Mouse (Mus musculus) kidney, embryonic 15.5 days (tissue): ENCODE measurements around the gene Parp14. TPM values are rescaled to one million over a fixed set of nuclear protein-coding genes. Genes with fewer than 3 reads are reported as not detected.

Experiments used
- ATAC-seq: fragments of 200-750 bp; cut with Nextera tagmentation; replicated peaks from 2 replicates; pipeline ENCODE4 v1.8.0; 2017; ENCODE audit warnings: moderate TSS enrichment; ENCODE audit not compliant: low FRiP score
- H3K27ac ChIP-seq: fragments of 300-500 bp; sonication (generic); 2 replicates; pipeline ENCODE4 v1.5.1; 2015; ENCODE audit warnings: mild to moderate bottlenecking, inconsistent platforms
- H3K27me3 ChIP-seq: fragments of 300-500 bp; sonication (generic); 2 replicates; pipeline ENCODE4 v1.6.1; 2015; ENCODE audit warnings: inconsistent platforms
- H3K36me3 ChIP-seq: fragments of 300-500 bp; sonication (generic); 2 replicates; pipeline ENCODE4 v1.6.1; 2015; ENCODE audit warnings: inconsistent platforms
- H3K4me1 ChIP-seq: fragments of 300-500 bp; sonication (generic); 2 replicates; pipeline ENCODE4 v1.6.1; 2015; ENCODE audit warnings: inconsistent platforms
- H3K4me2 ChIP-seq: fragments of 300-500 bp; sonication (generic); 2 replicates; pipeline ENCODE4 v1.6.1; 2015; ENCODE audit warnings: moderate library complexity, mild to moderate bottlenecking, inconsistent platforms
- H3K4me3 ChIP-seq: fragments of 300-500 bp; sonication (generic); replicated peaks from 2 replicates; pipeline ENCODE4 v1.5.1; 2015; ENCODE audit warnings: mild to moderate bottlenecking, inconsistent platforms
- H3K9ac ChIP-seq: fragments of 300-500 bp; sonication (generic); 2 replicates; pipeline ENCODE4 v1.6.1; 2015; ENCODE audit warnings: mild to moderate bottlenecking, inconsistent platforms
- H3K9me3 ChIP-seq: fragments of 300-500 bp; sonication (generic); replicated peaks from 2 replicates; pipeline ENCODE4 v1.6.1; 2016; ENCODE audit warnings: inconsistent platforms
- WGBS: fragments of 180-500 bp; shearing (Covaris S2); methylation state at CpG from one replicate; pipeline ENCODE4 v1.1.7; 2015; ENCODE audit warnings: mixed read lengths; 5-methylcytosine and 5-hydroxymethylcytosine counted together
- polyA plus RNA-seq: library from polyadenylated mRNA; unstranded; fragments of >200 nt; fragmentation: Nextera tagmentation; extraction: Ambion mirVana; gene quantifications from 2 replicates; pipeline ENCODE4 v1.2.1, GENCODE M21; 2015

Parp14 gene
- polyA plus RNA-seq: 1.1 and 1.2 TPM in 2 replicates

GRCm38 (mm10) chr16:35871048-35871851 is at the start of gene Parp14:
Gene Parp14, minus strand, starts transcription at chr16:35871544.
- 2% methylated on average over 36 of the region's 38 CpGs for WGBS
- H3K27ac ChIP-seq: no peak within 1 kb of the TSS
- H3K4me3 ChIP-seq: peak within 1 kb of the TSS; percentile 59

GRCm38 (mm10) chr16:35918721-35919543 is 47.6 kb upstream of the Parp14 start:
- Histone ChIP-seq H3K9ac (no peak overlapping the region), H3K27ac (no peak overlapping the region), H3K36me3 (no peaks in the 10 kb centered on the region), H3K4me3 (no peak overlapping the region), H3K9me3 (no peaks in the 10 kb centered on the region), H3K4me2 (no peak overlapping the region), H3K27me3 (no peaks in the 10 kb centered on the region), H3K4me1 (no peaks in the 10 kb centered on the region)
- 80% methylated on average over 6 of the region's 6 CpGs for WGBS
- no peak for ATAC-seq

More at GRCm38 (mm10) chr16:35871048-35871851, at the start of gene Parp14:
- H3K9ac ChIP-seq: peak within 1 kb of the TSS; percentile 53
- H3K36me3 ChIP-seq: no peaks in the 10 kb centered on the region
- H3K4me1 ChIP-seq: peaks cover 13% of the 10 kb centered on the region
- peak; percentile 69; the same call in 1 of the 2 replicates for ATAC-seq
- H3K9me3 ChIP-seq: no peaks in the 10 kb centered on the region
- H3K27me3 ChIP-seq: peaks cover 38% of the 10 kb centered on the region
- H3K4me2 ChIP-seq: peak within 1 kb of the TSS; percentile 94

- Histone ChIP-seq H3K4me2 (no peak overlapping the region), H3K9ac (no peak overlapping the region), H3K36me3 (no peaks in the 10 kb centered on the region), H3K27ac (no peak overlapping the region), H3K27me3 (no peaks in the 10 kb centered on the region), H3K9me3 (no peaks in the 10 kb centered on the region), H3K4me3 (no peak overlapping the region), H3K4me1 (no peaks in the 10 kb centered on the region)
- 69% methylated on average over 5 of the region's 5 CpGs for WGBS
- no peak for ATAC-seq
These were observed 43.0 kb upstream of the Parp14 start for GRCm38 (mm10) chr16:35914301-35914700.

GRCm38 (mm10) chr16:35913526-35913925 is 42.2 kb upstream of the Parp14 start:
- Histone ChIP-seq H3K9me3 (no peaks in the 10 kb centered on the region), H3K27ac (no peak overlapping the region), H3K36me3 (no peaks in the 10 kb centered on the region), H3K27me3 (no peaks in the 10 kb centered on the region), H3K4me3 (no peak overlapping the region), H3K9ac (no peak overlapping the region), H3K4me2 (no peak overlapping the region), H3K4me1 (no peaks in the 10 kb centered on the region)
- no peak for ATAC-seq
- 70% methylated on average over 1 of the region's 1 CpGs for WGBS

- no peaks in the 10 kb centered on the region for H3K27me3 ChIP-seq
- no peaks in the 10 kb centered on the region for H3K9me3 ChIP-seq
- no peak overlapping the region for H3K4me3 ChIP-seq
- no peaks in the 10 kb centered on the region for H3K36me3 ChIP-seq
- H3K4me2 ChIP-seq: no peak overlapping the region
- no peak overlapping the region for H3K27ac ChIP-seq
- no peak for ATAC-seq
- 62% methylated on average over 3 of the region's 3 CpGs for WGBS
- H3K4me1 ChIP-seq: peaks cover 7% of the 10 kb centered on the region; the same call in 1 of the 2 replicates
- H3K9ac ChIP-seq: no peak overlapping the region
These were observed 40.1 kb upstream of the Parp14 start for GRCm38 (mm10) chr16:35911449-35911848.

GRCm38 (mm10) chr16:35907432-35908201 is 36.3 kb upstream of the Parp14 start:
- Histone ChIP-seq H3K27ac (no peak overlapping the region), H3K9ac (no peak overlapping the region), H3K4me1 (peaks cover 7% of the 10 kb centered on the region; the same call in 1 of the 2 replicates), H3K36me3 (no peaks in the 10 kb centered on the region), H3K4me2 (no peak overlapping the region), H3K9me3 (no peaks in the 10 kb centered on the region), H3K27me3 (no peaks in the 10 kb centered on the region), H3K4me3 (no peak overlapping the region)
- WGBS: 41% methylated on average over 4 of the region's 4 CpGs
- ATAC-seq: peak; percentile 76

- H3K27me3 ChIP-seq: no peaks in the 10 kb centered on the region
- 49% methylated on average over 7 of the region's 7 CpGs for WGBS
- H3K9me3 ChIP-seq: no peaks in the 10 kb centered on the region
- H3K4me1 ChIP-seq: peaks cover 7% of the 10 kb centered on the region; the same call in 1 of the 2 replicates
- no peak; the same call in 1 of the 2 replicates for ATAC-seq
- no peaks in the 10 kb centered on the region for H3K36me3 ChIP-seq
- no peak overlapping the region for H3K27ac ChIP-seq
- no peak overlapping the region for H3K4me2 ChIP-seq
- H3K4me3 ChIP-seq: no peak overlapping the region
- no peak overlapping the region for H3K9ac ChIP-seq
These were observed 35.5 kb upstream of the Parp14 start for GRCm38 (mm10) chr16:35906887-35907286.

- H3K9ac ChIP-seq: no peak overlapping the region
- no peaks in the 10 kb centered on the region for H3K36me3 ChIP-seq
- H3K27me3 ChIP-seq: no peaks in the 10 kb centered on the region
- no peak for ATAC-seq
- no peak overlapping the region for H3K4me2 ChIP-seq
- H3K9me3 ChIP-seq: no peaks in the 10 kb centered on the region
- 68% methylated on average over 6 of the region's 6 CpGs for WGBS
- H3K4me3 ChIP-seq: no peak overlapping the region
- H3K4me1 ChIP-seq: peaks cover 7% of the 10 kb centered on the region; the same call in 1 of the 2 replicates
- H3K27ac ChIP-seq: no peak overlapping the region
These were observed 34.6 kb upstream of the Parp14 start for GRCm38 (mm10) chr16:35905819-35906485.

- no peak for ATAC-seq
These were observed 34.0 kb upstream of the Parp14 start for GRCm38 (mm10) chr16:35905355-35905754.

GRCm38 (mm10) chr16:35904121-35904736 is 32.9 kb upstream of the Parp14 start:
- 66% methylated on average over 4 of the region's 4 CpGs for WGBS

More at GRCm38 (mm10) chr16:35905355-35905754, 34.0 kb upstream of the Parp14 start:
- WGBS: 68% methylated on average over 3 of the region's 3 CpGs
- Histone ChIP-seq H3K4me1 (peaks cover 7% of the 10 kb centered on the region; the same call in 1 of the 2 replicates), H3K9me3 (no peaks in the 10 kb centered on the region), H3K4me3 (no peak overlapping the region), H3K27me3 (no peaks in the 10 kb centered on the region), H3K36me3 (no peaks in the 10 kb centered on the region), H3K4me2 (no peak overlapping the region), H3K27ac (no peak overlapping the region), H3K9ac (no peak overlapping the region)

More at GRCm38 (mm10) chr16:35904121-35904736, 32.9 kb upstream of the Parp14 start:
- Histone ChIP-seq H3K4me3 (no peak overlapping the region), H3K36me3 (no peaks in the 10 kb centered on the region), H3K27ac (no peak overlapping the region), H3K9me3 (no peaks in the 10 kb centered on the region), H3K9ac (no peak overlapping the region), H3K27me3 (no peaks in the 10 kb centered on the region), H3K4me2 (no peak overlapping the region), H3K4me1 (peaks cover 7% of the 10 kb centered on the region; the same call in 1 of the 2 replicates)
- ATAC-seq: no peak
